Mouse (Mus musculus): ENCODE measurements around the gene Fbxw2. TPM values are rescaled to one million over a fixed set of nuclear protein-coding genes. Genes with fewer than 3 reads are reported as not detected.
"Not testable (repeated sequence)": the region's sequence is repeated elsewhere in the genome, so short reads cannot be mapped to it uniquely, and the experiment has no call there.

Gene Fbxw2
- polyA plus RNA-seq, 1 experiment from 2014 or later, result 71.1 TPM

GRCm38 (mm10) chr2:34843211-34843939 lies 17.3 kb upstream of the Fbxw2 start:
- no peak overlapping the region for H3K27ac ChIP-seq (ENCODE audit: low read length)
- H3K27me3 ChIP-seq (ENCODE audit: control insufficient read depth, insufficient read depth, low read length), result no peaks in the 10 kb centered on the region
- WGBS, result 75% methylated on average over 11 of the region's 11 CpGs
- no peaks in the 10 kb centered on the region for H3K9me3 ChIP-seq (replicated peaks; ENCODE audit: control insufficient read depth, low read length)
- H3K4me3 ChIP-seq (ENCODE audit: low read length), result no peak overlapping the region
- no peak overlapping the region for H3K4me2 ChIP-seq (ENCODE audit: low read depth, low read length)
- no peak for ATAC-seq (replicated peaks; ENCODE audit: extremely low read depth, insufficient read depth, low FRiP score)
- H3K36me3 ChIP-seq (ENCODE audit: control insufficient read depth, insufficient read depth), result no peaks in the 10 kb centered on the region
- H3K9ac ChIP-seq (ENCODE audit: low read length), result no peak overlapping the region
- no peaks in the 10 kb centered on the region for H3K4me1 ChIP-seq (ENCODE audit: control insufficient read depth, insufficient read depth, low read length)

- H3K27me3 ChIP-seq (ENCODE audit: control insufficient read depth, insufficient read depth, low read length), result no peaks in the 10 kb centered on the region
Observed at GRCm38 (mm10) chr2:34841706-34842105, 15.6 kb upstream of the Fbxw2 start.

GRCm38 (mm10) chr2:34840143-34840542 lies 14.0 kb upstream of the Fbxw2 start:
- not testable (repeated sequence) for H3K4me2 ChIP-seq (ENCODE audit: low read depth, low read length); H3K4me1 ChIP-seq (ENCODE audit: control insufficient read depth, insufficient read depth, low read length); H3K9me3 ChIP-seq (replicated peaks; ENCODE audit: control insufficient read depth, low read length); ATAC-seq (replicated peaks; ENCODE audit: extremely low read depth, insufficient read depth, low FRiP score); H3K36me3 ChIP-seq (ENCODE audit: control insufficient read depth, insufficient read depth); H3K27ac ChIP-seq (ENCODE audit: low read length); H3K27me3 ChIP-seq (ENCODE audit: control insufficient read depth, insufficient read depth, low read length); H3K4me3 ChIP-seq (ENCODE audit: low read length); H3K9ac ChIP-seq (ENCODE audit: low read length)
- 68% methylated on average over 5 of the region's 5 CpGs for WGBS

More at GRCm38 (mm10) chr2:34841706-34842105, 15.6 kb upstream of the Fbxw2 start:
- H3K9ac ChIP-seq (ENCODE audit: low read length), result no peak overlapping the region
- 91% methylated on average over 8 of the region's 8 CpGs for WGBS
- no peaks in the 10 kb centered on the region for H3K9me3 ChIP-seq (replicated peaks; ENCODE audit: control insufficient read depth, low read length)
- H3K27ac ChIP-seq (ENCODE audit: low read length), result no peak overlapping the region
- no peaks in the 10 kb centered on the region for H3K4me1 ChIP-seq (ENCODE audit: control insufficient read depth, insufficient read depth, low read length)
- ATAC-seq (replicated peaks; ENCODE audit: extremely low read depth, insufficient read depth, low FRiP score), result no peak
- H3K4me3 ChIP-seq (ENCODE audit: low read length), result no peak overlapping the region
- H3K36me3 ChIP-seq (ENCODE audit: control insufficient read depth, insufficient read depth), result no peaks in the 10 kb centered on the region
- no peak overlapping the region for H3K4me2 ChIP-seq (ENCODE audit: low read depth, low read length)

GRCm38 (mm10) chr2:34835669-34836068 lies 9.6 kb upstream of the Fbxw2 start:
- 0 out of 2 replicates have a peak, but pooled peaks cover 2% of the 10 kb centered on the region for H3K27me3 ChIP-seq (ENCODE audit: control insufficient read depth, insufficient read depth, low read length)
- H3K9ac ChIP-seq (ENCODE audit: low read length), result no peak overlapping the region
- H3K36me3 ChIP-seq (ENCODE audit: control insufficient read depth, insufficient read depth), result no peaks in the 10 kb centered on the region
- no peak overlapping the region for H3K27ac ChIP-seq (ENCODE audit: low read length)
- no peak for ATAC-seq (replicated peaks; ENCODE audit: extremely low read depth, insufficient read depth, low FRiP score)
- H3K4me1 ChIP-seq (ENCODE audit: control insufficient read depth, insufficient read depth, low read length), result no peaks in the 10 kb centered on the region
- no peak overlapping the region for H3K4me3 ChIP-seq (ENCODE audit: low read length)
- peaks cover 3% of the 10 kb centered on the region; the same call in 1 of the 2 replicates for H3K9me3 ChIP-seq (replicated peaks; ENCODE audit: control insufficient read depth, low read length)
- no peak overlapping the region for H3K4me2 ChIP-seq (ENCODE audit: low read depth, low read length)
- WGBS, result 68% methylated on average over 3 of the region's 3 CpGs

GRCm38 (mm10) chr2:34833624-34834023 lies 7.5 kb upstream of the Fbxw2 start:
- no peak overlapping the region for H3K4me2 ChIP-seq (ENCODE audit: low read depth, low read length)
- 83% methylated on average over 17 of the region's 17 CpGs for WGBS
- no peak overlapping the region for H3K9ac ChIP-seq (ENCODE audit: low read length)

GRCm38 (mm10) chr2:34832766-34833457 lies 6.8 kb upstream of the Fbxw2 start, which contains the start of gene Gm34653:
Gm34653 (plus strand) TSS chr2:34833007.
- H3K27me3 ChIP-seq (ENCODE audit: control insufficient read depth, insufficient read depth, low read length); H3K36me3 ChIP-seq (ENCODE audit: control insufficient read depth, insufficient read depth); H3K9me3 ChIP-seq (replicated peaks; ENCODE audit: control insufficient read depth, low read length); H3K27ac ChIP-seq (ENCODE audit: low read length); ATAC-seq (replicated peaks; ENCODE audit: extremely low read depth, insufficient read depth, low FRiP score); H3K4me1 ChIP-seq (ENCODE audit: control insufficient read depth, insufficient read depth, low read length); H3K9ac ChIP-seq (ENCODE audit: low read length); H3K4me3 ChIP-seq (ENCODE audit: low read length); H3K4me2 ChIP-seq (ENCODE audit: low read depth, low read length): not testable (repeated sequence)
- WGBS, result 63% methylated on average over 11 of the region's 11 CpGs

More at GRCm38 (mm10) chr2:34833624-34834023, 7.5 kb upstream of the Fbxw2 start:
- Histone ChIP-seq H3K36me3 (ENCODE audit: control insufficient read depth, insufficient read depth) (no peaks in the 10 kb centered on the region), H3K27me3 (ENCODE audit: control insufficient read depth, insufficient read depth, low read length) (0 out of 2 replicates have a peak, but pooled peaks cover 2% of the 10 kb centered on the region), H3K27ac (ENCODE audit: low read length) (no peak overlapping the region), H3K9me3 (replicated peaks; ENCODE audit: control insufficient read depth, low read length) (peaks cover 3% of the 10 kb centered on the region; the same call in 1 of the 2 replicates), H3K4me1 (ENCODE audit: control insufficient read depth, insufficient read depth, low read length) (no peaks in the 10 kb centered on the region), H3K4me3 (ENCODE audit: low read length) (no peak overlapping the region)
- no peak for ATAC-seq (replicated peaks; ENCODE audit: extremely low read depth, insufficient read depth, low FRiP score)

GRCm38 (mm10) chr2:34830066-34830465 lies 4.0 kb upstream of the Fbxw2 start:
- H3K27me3 ChIP-seq (ENCODE audit: control insufficient read depth, insufficient read depth, low read length); H3K4me2 ChIP-seq (ENCODE audit: low read depth, low read length); H3K9ac ChIP-seq (ENCODE audit: low read length); H3K36me3 ChIP-seq (ENCODE audit: control insufficient read depth, insufficient read depth); H3K9me3 ChIP-seq (replicated peaks; ENCODE audit: control insufficient read depth, low read length); H3K27ac ChIP-seq (ENCODE audit: low read length); H3K4me3 ChIP-seq (ENCODE audit: low read length); ATAC-seq (replicated peaks; ENCODE audit: extremely low read depth, insufficient read depth, low FRiP score); H3K4me1 ChIP-seq (ENCODE audit: control insufficient read depth, insufficient read depth, low read length): not testable (repeated sequence)
- 92% methylated on average over 17 of the region's 17 CpGs for WGBS

GRCm38 (mm10) chr2:34828026-34828425 lies 1.9 kb upstream of the Fbxw2 start:
- no peak for ATAC-seq (replicated peaks; ENCODE audit: extremely low read depth, insufficient read depth, low FRiP score)
- 86% methylated on average over 1 of the region's 1 CpGs for WGBS
- Histone ChIP-seq H3K9me3 (replicated peaks; ENCODE audit: control insufficient read depth, low read length) (no peaks in the 10 kb centered on the region), H3K27me3 (ENCODE audit: control insufficient read depth, insufficient read depth, low read length) (no peaks in the 10 kb centered on the region; the same call in 1 of the 2 replicates), H3K27ac (ENCODE audit: low read length) (no peak overlapping the region), H3K4me2 (ENCODE audit: low read depth, low read length) (no peak overlapping the region), H3K9ac (ENCODE audit: low read length) (no peak overlapping the region), H3K36me3 (ENCODE audit: control insufficient read depth, insufficient read depth) (no peaks in the 10 kb centered on the region), H3K4me3 (ENCODE audit: low read length) (no peak overlapping the region), H3K4me1 (ENCODE audit: control insufficient read depth, insufficient read depth, low read length) (peaks cover 13% of the 10 kb centered on the region)

- Histone ChIP-seq H3K9ac (ENCODE audit: low read length) (no peak overlapping the region), H3K9me3 (replicated peaks; ENCODE audit: control insufficient read depth, low read length) (no peaks in the 10 kb centered on the region), H3K27me3 (ENCODE audit: control insufficient read depth, insufficient read depth, low read length) (no peaks in the 10 kb centered on the region; the same call in 1 of the 2 replicates), H3K4me2 (ENCODE audit: low read depth, low read length) (no peak overlapping the region), H3K27ac (ENCODE audit: low read length) (no peak overlapping the region), H3K4me1 (ENCODE audit: control insufficient read depth, insufficient read depth, low read length) (peaks cover 13% of the 10 kb centered on the region), H3K36me3 (ENCODE audit: control insufficient read depth, insufficient read depth) (no peaks in the 10 kb centered on the region), H3K4me3 (ENCODE audit: low read length) (no peak overlapping the region)
- WGBS, result 83% methylated on average over 4 of the region's 4 CpGs
- ATAC-seq (replicated peaks; ENCODE audit: extremely low read depth, insufficient read depth, low FRiP score), result no peak
Observed at GRCm38 (mm10) chr2:34827591-34827990, 1.5 kb upstream of the Fbxw2 start.

Measured in heart, embryonic 16.5 days (tissue).